Mouse (Mus musculus) thymus, postnatal 36 days (tissue): Measurements from ENCODE around the gene Gpc6.

Experiments used
- DNase-seq, 2 experiments: peaks; one replicate each; pipeline ENCODE4 v3.0.0; 2022; ENCODE audit warnings: mixed read lengths in 2 of 2

The Gpc6 gene

DNA sequence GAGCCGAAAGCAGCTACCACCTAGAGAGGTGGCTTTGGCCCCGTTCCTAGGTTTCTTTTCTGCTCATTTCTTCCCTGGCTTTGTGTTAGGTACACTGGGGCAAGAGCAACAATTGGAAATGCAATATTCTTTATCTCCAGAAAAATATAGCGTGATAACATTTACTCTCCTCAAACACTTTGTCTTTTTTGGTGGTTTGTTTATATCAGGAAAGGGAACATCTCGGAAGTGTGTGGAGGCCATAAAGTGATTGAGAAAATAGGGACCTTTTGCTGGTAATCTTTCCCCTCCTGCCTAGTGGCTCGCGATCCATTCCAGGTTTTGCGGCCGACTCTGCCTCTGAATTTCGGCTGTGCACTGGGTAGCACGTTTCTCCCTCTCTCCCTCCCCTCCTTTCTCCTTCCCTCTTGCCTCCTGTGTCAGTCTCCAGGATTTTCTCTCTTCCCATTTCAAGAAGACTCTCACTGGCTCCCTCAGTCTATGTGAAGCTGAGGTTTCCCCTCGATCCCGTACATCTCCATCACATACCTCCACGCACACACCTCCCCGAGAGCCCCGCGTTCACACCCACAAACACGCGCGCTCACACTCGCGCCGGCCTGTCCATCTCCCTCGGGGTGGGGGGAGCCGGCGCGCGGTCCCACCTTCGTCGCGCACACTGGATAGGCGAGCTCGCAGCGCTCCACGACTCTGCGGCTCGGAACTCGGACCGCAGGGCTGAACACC lies at the start of gene Gpc6:
Gpc6 (plus strand) TSS at position 440 of the 726 bp plus-strand sequence.
- no peak for DNase-seq

DNA sequence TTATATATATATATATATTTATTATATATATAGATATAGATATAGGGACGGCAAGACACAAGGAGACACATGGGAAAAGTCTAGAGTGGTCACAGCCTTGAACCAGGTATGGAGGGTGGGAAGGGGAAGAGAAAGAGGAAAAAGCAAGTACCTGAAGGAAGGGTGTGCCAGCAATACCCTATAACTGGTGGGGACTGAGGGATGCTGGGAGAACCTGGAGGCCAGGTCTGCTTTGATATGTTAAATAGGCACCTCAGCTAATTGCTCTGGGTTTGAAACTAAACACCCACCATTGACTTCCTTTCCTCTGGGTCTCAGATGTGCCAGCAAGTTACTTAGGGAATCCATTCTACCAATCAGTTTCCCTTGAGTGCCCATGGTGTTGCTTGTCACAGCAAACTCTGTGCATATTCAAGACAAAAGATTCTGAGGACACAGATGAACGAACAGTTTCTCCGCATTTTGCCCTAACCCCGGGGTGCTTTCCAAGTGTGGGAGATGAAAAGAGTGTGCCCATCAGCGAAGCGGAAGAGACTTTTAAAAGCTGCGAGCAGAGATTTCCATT lies 42.6 kb upstream of the Gpc6 start:
- no peak for DNase-seq

DNA sequence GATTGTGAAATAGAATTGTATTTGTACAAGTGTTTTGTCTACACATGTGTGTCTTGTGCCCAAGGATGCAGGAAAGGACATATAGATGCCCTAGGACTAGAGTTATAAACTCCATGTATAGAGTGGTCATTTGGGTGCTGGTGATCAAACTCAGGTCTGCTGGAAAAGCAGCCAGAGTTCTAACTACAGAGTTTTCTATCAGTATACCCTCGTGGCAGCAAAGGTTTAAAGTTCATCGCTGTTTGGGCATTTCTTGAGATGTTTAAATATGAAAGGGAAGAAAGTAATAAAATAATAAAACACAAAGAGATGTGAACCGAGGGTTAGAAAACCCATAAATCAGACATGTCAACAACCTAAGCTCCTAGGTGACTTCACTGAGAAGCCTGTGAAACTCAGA lies 30.8 kb upstream of the Gpc6 start:
- no peak for DNase-seq

DNA sequence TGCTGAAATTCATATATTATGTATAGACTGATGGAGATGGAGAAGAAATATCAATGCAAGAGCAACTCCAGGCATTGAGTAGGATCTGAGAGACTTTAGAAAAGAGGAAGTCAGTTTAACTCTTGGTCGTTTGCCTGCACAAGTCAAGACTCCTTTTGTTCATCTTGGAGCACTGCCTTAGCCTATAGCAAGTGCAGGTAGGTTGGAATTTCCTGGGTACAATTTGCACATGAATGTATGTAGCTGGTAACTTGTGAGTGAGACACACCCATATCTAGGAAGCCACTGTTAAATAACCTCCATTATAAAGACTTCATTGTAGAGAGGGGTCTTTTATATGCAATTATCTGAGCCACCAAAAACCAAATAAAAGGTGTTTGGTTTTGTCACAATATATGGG lies 27.1 kb upstream of the Gpc6 start:
- no peak for DNase-seq

DNA sequence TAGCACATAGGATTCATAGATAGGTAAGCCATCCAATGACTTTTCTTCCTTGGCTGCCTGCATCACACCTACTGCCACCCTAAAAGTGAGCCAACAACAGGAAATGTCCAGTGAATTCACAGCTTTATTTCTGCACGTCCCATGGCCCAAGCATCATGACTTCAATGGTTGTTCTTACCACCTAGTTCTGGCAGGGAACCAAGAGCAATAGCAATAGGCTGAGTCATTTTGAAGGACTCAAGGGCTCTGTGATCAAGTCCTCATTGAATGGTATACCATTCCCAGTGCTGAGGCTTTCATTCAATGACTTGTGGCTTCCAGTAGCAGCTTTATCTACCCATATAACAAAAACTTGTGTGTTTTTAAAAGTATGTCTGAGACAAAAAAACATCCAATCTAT lies 13.3 kb upstream of the Gpc6 start:
- DNase-seq: no peak

DNA sequence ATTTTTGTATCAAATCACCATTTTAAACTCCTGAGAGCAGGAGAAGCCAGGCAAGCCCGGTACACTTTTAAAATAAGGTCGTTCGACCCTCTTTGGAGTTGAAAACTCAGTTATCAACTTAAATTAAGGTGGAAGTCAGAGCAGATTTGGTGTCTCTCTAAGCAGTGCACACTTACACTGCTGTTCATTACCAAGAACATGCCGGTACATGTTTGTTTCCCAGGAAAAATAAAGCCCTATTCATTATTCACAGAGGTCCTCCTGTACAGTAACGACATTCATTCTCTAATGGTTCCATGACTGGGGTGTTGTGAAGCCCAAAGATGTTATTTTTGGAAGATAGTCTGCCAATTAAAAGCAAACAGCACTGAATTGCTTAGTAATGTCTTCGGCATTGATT lies 8.2 kb upstream of the Gpc6 start:
- DNase-seq: no peak

DNA sequence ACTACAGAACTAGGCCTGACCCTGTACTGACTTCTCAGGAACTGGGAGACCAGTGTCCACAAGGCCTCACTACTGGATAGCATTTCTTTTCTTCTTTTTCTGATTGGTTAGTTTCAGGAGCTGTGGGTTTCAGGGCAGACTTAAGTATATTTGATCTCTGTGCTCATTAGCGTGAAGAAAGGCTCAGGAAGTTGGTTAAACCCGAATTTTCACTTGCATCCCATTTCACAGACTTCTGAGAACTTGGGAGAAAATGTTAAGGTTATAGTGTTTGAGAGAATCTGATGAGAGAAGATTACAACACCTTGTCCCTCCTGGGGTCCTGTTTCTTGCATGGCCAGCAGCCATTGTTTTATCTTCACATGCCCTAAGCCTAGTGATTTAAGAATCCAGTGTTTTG lies 849 bp upstream of the Gpc6 start:
- no peak for DNase-seq

DNA sequence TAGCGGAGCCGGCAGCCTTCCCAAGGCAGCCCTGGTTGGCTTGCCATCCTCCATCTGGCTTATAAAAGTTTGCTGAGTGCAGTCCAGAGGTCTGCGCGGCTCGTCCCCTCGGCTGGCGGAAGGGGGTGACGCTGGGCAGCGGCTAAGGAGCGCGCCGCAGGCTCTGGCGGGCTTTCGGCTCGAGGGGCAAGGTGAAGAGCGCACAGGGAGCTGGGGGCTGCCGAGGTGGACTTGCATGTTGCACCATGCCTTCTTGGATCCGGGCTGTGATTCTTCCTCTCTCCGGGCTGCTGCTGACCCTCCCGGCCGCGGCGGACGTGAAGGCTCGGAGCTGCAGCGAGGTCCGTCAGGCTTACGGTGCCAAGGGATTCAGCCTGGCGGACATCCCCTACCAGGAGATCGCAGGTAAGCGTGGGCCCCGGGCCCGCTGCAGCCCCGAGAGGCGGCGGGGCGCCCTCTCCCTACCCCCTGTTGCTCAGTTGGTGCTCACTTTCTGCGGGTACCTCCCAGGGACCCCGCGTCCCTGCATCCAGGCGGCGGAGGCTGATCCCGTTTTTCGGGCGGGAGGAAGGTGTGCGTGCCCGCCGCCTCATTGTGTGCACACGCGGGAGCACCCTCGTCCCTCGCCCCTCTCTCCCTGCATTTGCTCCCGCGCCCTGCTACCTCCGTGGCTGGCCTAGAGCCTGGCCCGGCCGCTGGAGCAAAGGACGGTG lies 732 bp downstream of the Gpc6 start:
- no peak for DNase-seq

DNA sequence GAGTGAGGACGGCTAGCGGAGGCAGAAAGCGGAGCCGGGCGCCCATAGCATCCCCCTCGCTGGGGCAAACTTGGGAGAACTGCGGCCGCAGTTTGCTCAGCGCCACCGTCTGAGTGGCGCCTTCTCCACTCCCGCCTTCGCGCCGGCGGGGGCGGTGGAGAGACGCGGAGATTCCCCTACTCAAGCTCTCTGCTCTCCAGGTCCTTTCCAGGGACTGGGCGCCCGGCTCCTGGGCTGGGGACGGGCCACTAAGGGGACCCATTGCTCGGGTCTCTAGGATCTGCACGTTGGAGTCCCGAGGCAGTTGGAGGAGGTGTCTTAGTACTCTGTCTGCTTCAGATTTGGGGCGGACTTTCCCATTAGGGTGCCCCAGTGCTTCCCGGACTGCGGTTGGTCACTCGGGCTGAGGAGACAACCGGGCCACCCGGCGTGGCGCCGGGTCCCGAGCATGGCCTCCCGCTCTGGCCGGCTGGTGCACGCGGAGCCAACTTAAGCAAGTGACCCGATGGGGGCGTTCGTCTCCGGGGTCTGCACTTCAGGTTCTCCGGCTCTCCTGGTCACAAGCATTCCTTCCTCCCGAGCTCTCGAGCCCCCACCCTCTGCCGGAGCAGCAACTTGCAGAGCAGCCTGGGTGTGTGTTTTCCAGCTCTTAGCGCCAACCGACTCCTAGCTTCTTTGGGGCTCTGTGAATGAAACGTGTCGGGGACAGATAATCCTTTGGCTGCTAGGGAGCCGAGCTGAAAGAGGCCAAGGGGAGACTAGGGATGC lies 1.5 kb downstream of the Gpc6 start:
- peak in 1 of 2 experiments; percentile 4 for DNase-seq

DNA sequence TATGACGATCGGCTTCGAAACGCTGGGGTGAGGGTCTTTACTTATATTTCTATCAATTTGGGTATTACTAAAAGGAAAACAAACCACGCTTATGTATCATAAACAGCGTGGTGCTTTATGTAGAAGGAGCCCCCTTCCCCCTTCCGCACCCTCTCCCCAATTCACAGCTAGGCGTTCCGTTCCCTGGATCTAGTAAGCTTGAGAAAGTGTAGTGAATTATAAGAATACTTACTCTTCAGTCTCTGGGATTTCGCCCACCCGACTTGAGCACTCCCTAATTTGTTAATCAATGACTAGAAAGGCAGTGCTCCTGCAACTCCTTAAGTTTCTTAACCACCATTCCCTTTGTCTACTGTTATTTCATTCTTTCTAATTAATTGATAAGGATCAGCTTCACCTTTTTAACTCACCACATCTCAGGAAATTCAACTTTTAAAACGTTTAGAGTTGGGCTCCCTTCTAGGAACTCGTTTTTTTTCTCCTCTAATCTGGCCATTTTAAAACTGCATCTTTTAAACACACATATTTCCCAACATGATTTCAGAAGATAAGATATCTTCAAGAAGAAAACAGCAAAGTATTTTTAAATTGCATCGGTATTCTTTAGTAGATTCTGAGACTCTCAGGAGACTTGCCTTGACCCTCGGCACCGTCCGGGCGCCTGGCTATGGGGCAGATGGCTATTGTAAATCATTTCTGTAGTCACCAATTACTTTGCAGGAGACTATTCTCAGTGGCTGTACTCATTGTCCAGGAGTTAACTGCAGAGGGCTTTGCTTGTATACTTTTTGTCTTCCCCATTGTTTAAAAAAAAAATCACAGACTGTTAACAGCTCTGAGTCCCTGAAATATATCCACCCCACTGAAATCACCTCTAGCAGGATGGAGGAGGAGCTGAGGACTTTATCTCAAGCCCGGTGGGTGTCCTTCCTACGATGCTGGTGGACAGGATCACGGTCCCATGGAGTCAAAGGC lies 2.5 kb downstream of the Gpc6 start:
- no peak for DNase-seq

DNA sequence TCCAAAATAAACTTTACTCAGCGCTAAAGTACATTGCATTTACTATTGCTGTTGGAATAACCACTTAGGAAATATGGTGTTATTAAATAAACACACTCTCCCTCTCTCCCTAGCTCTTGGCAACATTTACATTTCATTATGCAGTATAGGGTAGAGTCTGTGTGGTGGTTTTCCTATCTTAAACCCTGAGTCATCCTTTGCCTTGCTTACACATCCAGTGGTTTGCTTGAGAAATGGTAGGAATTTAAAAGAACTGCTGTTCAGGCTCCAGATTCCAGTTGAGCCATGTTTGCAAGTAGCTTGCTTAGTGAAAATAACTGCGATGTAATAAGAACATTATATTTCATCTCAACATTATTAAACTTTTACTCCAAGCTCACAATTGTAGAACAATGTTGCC lies 3.3 kb downstream of the Gpc6 start:
- DNase-seq: no peak

DNA sequence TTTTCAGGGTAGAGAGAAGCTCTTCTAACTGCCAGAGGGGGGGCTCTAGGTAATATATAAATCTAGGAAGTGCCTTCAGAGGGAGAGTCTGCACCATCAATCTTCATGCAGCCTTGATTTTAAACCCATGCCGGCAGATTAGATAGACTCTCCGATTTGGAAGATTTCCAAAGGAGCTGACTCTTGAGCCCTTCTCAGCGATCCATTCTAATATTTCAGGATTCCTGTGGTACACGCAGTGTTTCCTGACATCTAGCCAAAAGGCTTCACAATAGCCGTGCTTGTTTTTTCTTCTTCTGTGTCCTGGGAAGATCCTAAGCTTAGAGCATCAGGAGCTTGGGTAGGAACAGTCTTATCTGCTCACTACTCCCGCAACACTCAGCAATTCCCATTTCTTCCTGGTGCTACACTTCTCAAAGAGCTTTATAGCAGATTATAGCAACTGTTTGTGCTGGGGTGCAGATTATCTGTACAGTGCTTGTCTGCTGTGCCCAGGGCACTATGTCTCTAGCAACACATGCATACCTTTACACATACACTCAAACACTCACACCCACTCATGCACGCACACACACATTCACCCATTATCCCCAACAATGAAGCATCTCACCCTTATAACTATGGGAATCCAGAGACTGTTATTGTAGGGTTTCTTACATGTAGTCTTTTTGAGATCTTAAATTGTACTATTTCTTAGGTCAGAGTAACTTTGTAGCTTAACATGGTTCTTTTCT lies 3.8 kb downstream of the Gpc6 start:
- DNase-seq: no peak

DNA sequence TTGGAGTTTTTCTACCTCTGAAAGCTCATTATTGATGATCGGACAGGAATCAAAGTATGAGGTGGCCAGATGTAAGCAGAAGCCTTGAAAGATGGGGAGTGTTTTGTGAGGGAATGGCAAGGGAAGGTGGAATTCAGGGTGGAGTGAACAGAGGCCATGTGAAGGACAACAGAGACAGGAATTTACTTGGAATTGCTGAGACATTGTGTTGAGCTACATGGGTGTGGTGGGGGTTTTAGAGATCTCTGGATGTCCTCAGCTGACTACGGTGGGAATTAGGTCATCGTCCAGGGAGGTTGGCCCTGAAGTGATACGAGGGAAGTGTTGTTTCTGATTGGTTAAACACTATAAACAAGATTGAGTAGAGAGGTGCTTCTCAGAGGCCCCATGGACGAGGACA lies 8.7 kb downstream of the Gpc6 start:
- DNase-seq: no peak

DNA sequence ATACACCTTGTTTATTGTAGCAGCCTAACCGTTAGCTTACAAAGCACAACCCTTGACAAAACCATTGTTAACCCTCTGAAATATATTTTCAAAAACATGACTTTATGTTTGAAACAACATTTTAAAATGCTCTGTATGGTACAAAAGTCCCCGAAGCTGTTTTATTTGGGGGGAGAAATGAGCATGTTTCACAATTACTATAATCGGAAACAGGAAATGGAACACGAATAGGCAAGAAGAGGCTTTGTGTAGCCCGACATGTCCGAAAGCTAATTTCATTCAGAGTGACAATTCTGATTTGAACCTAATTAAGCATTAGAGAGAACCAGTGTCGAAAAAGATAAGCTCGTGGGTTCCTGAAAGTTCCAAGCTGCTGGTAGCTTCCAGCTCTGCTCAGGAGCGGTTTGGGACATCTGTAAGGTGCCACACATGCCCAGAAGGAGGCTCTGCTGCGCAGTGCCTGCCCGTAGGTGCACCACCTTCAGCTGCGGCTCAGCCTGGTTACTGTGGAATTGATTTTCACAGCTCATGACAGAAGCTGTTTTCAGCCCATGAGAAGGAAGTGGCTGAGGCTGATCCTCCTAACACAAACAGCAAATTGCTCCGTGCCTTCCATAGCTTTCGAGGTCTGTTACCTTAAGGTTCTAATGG lies 12.9 kb downstream of the Gpc6 start:
- DNase-seq: no peak

DNA sequence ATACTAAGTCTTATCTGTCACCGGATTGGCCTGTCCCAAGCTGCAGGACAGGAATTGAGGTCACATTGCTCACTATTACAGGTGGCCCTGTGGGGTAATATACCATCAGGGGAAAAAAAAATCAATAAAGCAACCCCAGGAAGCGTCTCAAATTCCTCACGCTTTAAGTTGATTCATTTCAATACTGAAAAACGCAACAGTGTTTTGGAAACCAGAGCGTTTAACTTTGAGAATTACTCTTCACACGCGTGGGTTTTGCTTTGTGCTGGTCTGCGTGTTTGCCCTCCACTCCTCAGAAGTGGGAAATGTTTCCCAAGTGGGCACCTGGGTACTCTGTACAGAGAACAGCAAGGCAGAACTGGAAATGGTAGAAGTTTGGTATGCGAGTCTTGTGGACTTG lies 13.6 kb downstream of the Gpc6 start:
- DNase-seq: no peak

DNA sequence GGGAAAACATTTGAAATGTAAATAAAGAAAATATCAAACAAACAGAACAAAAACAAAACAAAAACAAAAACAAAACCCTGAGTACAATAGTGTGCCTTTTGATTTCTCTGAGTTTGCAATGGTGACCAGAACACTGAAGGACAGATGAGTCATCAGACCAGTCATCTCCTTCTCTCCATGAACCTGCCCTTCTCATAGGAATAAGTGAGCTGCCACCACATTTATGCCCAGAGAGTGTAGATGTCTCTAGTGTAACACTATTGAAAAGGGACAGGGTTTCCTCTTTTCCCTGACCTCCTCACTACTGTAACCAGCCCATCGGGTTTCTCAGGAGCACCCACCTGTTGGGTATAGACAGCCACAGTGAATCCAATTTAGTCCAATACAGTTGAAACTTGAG lies 14.4 kb downstream of the Gpc6 start:
- no peak for DNase-seq

DNA sequence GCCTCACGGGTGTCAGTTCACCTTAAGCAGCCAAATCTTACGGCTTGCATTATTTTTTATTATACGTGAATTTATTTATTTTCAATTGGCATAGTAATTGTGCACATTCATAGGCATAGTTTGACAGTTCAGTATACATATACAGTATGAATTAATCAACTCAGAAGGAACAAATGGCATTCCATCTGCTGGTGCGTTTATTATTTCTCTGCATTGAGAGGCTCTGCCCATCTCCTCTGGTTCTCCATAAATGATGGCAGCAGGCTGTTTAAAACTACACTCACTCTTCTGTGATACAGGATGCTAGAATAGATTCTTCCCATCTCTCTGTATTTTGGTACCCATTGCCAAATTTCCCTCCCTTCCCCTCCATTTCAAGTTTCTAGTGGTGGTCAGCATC lies 16.7 kb downstream of the Gpc6 start:
- DNase-seq: no peak

DNA sequence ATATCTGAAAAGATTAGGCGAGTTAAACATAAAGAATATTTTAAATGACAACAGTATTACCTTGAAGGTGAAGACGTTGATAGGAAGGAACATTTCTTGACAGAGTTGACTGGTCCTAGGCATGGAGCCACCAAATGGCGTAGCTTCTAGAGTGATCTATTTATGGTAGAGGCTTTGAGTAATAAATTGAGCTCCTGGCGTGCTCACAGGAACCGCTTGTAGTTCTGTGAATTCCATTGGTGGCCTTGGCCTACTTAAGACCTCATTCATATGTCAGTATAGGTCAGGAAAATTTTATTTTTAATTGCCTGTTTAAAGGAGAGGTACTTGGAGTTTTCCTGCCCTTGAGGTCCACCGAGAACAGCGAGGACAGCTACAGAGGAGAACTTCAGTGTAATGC lies 18.6 kb downstream of the Gpc6 start:
- no peak for DNase-seq

DNA sequence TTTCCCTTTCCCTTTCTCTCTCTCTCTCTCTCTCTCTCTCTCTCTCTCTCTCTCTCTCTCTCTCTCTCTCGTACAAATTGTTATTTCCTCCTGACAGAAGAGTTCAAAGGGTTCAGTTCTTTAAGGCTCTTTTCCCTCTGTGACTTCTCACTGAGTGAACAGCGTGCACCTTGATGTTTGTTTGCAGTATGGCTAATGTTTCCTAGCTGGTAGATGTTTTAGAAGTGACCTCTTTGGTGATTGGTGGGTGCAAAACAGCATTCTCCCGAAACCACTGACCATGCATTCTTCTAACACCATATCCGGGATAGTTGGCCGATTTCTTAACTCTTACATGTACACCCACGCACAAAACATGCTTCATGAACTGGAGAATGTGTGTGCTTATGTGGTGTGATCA lies 20.9 kb downstream of the Gpc6 start:
- DNase-seq: no peak

DNA sequence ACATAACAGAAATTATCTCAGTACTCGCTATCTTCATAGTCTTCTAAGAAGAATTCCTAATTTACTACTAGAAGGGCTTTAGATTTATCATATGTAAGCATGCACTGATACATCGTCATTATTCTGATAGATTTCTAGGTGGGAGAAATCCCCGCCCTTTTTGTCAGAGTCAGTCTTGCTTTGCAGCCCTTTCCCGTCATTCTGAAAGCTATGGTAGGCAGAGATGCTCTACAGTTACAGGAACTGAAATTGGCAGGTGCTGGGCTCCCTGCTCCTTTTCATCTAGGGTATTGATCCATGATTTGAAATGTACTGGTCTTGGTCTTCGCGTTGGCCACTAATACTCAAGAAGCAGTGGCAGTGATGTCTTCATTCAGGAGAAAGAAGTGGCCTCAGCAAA lies 22.3 kb downstream of the Gpc6 start:
- no peak for DNase-seq

DNA sequence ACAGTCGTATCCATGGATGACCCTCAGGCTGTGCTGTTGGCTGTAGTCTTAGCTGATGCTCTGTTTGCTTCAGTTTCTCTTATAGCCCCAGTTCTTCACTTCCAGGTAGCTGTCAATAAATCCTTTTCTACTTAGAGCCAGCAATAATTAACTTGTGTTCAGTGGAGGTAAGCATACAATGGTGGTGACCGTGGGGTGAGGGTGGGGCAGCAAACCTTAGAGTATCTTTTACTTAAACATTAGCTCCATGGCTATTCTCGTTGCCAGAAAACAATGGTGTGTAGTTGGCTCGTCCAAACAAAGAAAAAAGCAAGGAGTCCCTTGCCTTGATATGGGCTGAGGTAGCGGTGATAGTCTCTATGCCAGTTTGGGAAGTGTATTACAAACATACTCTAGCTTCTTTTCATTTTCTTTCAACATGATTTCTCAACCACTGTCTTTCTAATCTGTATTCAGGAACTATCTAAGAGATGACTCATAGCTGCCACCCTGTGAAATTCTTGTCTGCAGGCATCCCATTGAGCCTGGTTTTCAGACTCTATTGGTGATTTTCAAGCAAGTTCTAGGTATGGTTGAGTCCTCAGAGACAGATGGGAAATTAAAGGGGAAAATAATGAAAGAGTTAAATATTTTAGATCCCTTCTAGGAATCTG lies 22.9 kb downstream of the Gpc6 start:
- no peak for DNase-seq
